In genomic region chr9:110656249-110657221, GRCm38 (mm10) we compare ENCODE assay signal across 8 mouse cellular contexts. TPM values are rescaled to one million over a fixed set of nuclear protein-coding genes. Genes with fewer than 3 reads are reported as not detected.
DNase-seq lines count a peak whose midpoint lies in the region; ATAC-seq lines count a peak whose summit lies in the region.

Gene Ccdc12 (plus strand): TSS chr9:110656503.

- peak within 1 kb of the TSS; percentile 94 for H3K27ac ChIP-seq in forebrain, embryonic 14.5 days (ENCODE audit: low read depth, low read length)
- peak within 1 kb of the TSS; percentile 98 for H3K27ac ChIP-seq in neural tube, embryonic 15.5 days (replicated peaks)

- H3K36me3 ChIP-seq in forebrain, embryonic 14.5 days (ENCODE audit: control insufficient read depth, insufficient read depth, low read length) = peaks cover 7% of the 10 kb centered on the region; the same call in 1 of the 2 replicates
- H3K36me3 ChIP-seq in neural tube, embryonic 15.5 days = no peaks in the 10 kb centered on the region

- peak within 1 kb of the TSS; percentile 81 for H3K9ac ChIP-seq in forebrain, embryonic 14.5 days (ENCODE audit: low read length)
- peak within 1 kb of the TSS; percentile 90 for H3K9ac ChIP-seq in neural tube, embryonic 15.5 days (replicated peaks)

- ATAC-seq in forebrain, embryonic 14.5 days = peak; percentile 98
- peak; percentile 96 for ATAC-seq in neural tube, embryonic 15.5 days (ENCODE audit: low FRiP score)

- H3K4me2 ChIP-seq in forebrain, embryonic 14.5 days (ENCODE audit: low read length) = peak within 1 kb of the TSS; percentile 73
- peak within 1 kb of the TSS; percentile 76 for H3K4me2 ChIP-seq in neural tube, embryonic 15.5 days

- DNase-seq in ES-CJ7 (ENCODE audit: low read depth, low spot score) = peak; percentile 99
- DNase-seq in cerebellum, adult 11 months = peak; percentile 97
- peak; percentile 99 for DNase-seq in forebrain, embryonic 14.5 days (ENCODE audit: low spot score)
- DNase-seq in heart, postnatal 14 days = peak; percentile 95 to 96
- DNase-seq in layer of hippocampus, adult 11-12 months (ENCODE audit: low spot score) = peak; percentile 97
- peak; percentile 96 to 97 for DNase-seq in lung, adult 18-20 months
- DNase-seq in testis, postnatal 14 days (ENCODE audit: low spot score) = peak; percentile 97

- WGBS in forebrain, embryonic 14.5 days = under 1% methylated on average over 52 of the region's 52 CpGs
- WGBS in neural tube, embryonic 15.5 days = under 1% methylated on average over 52 of the region's 52 CpGs

- H3K9me3 ChIP-seq in forebrain, embryonic 14.5 days (replicated peaks; ENCODE audit: control insufficient read depth, low read length) = no peaks in the 10 kb centered on the region
- no peaks in the 10 kb centered on the region for H3K9me3 ChIP-seq in neural tube, embryonic 15.5 days (replicated peaks)

- peak within 1 kb of the TSS; percentile 61 for H3K4me3 ChIP-seq in forebrain, embryonic 14.5 days (ENCODE audit: low read depth, low read length)
- peak within 1 kb of the TSS; percentile 80 for H3K4me3 ChIP-seq in neural tube, embryonic 15.5 days (replicated peaks)

- intact Hi-C loops in heart, postnatal 14 days (cut with DNase I) = no loop called here

- peaks cover 28% of the 10 kb centered on the region for H3K4me1 ChIP-seq in forebrain, embryonic 14.5 days (ENCODE audit: control insufficient read depth, insufficient read depth, low read length)
- H3K4me1 ChIP-seq in neural tube, embryonic 15.5 days = peaks cover 58% of the 10 kb centered on the region

- no peaks in the 10 kb centered on the region for H3K27me3 ChIP-seq in forebrain, embryonic 14.5 days (replicated peaks; ENCODE audit: control insufficient read depth, insufficient read depth, low read length)
- peaks cover 19% of the 10 kb centered on the region for H3K27me3 ChIP-seq in neural tube, embryonic 15.5 days (replicated peaks)

RNA-seq across cellular contexts. Expression of gene Ccdc12, which starts in this region (rescaled TPM):
- polyA plus RNA-seq in forebrain, embryonic 14.5 days (2014; fragmentation: Nextera tagmentation; extraction: Ambion mirVana) = 119 and 120 TPM in 2 replicates
- 10 to 100 TPM; 65.4 to 68.1 TPM for total RNA-seq in heart, postnatal 14 days (2021)
- 96.3 and 112 TPM in 2 replicates for polyA plus RNA-seq in neural tube, embryonic 15.5 days (2015; fragmentation: Nextera tagmentation; extraction: Ambion mirVana)

Comparison
In these comparisons a context has a peak if more than half of its experiments do, and no peak if none do; other contexts are left out.
1. Peak in every context shown above with its lines: DNase-seq, ATAC-seq, H3K4me3 ChIP-seq and H3K27ac ChIP-seq.